Mouse (Mus musculus) thymus, adult 2 months (tissue): ENCODE measurements around the gene Piezo1.

Experiments
- CTCF ChIP-seq: fragments of 200-500 bp; IDR thresholded peaks from 2 replicates; pipeline ENCODE4 v1.5.1; 2012; ENCODE audit warnings: mild to moderate bottlenecking, control low read depth, low read length, moderate library complexity, borderline replicate concordance; ENCODE audit not compliant: control insufficient read depth, poor library complexity, insufficient read depth; ENCODE audit errors: extremely low read depth
- POLR2A ChIP-seq: fragments of 200-500 bp; IDR thresholded peaks from 2 replicates; pipeline ENCODE4 v1.6.1; 2012; ENCODE audit warnings: mild to moderate bottlenecking, low read length, control low read depth, moderate library complexity; ENCODE audit not compliant: control insufficient read depth, poor library complexity, insufficient read depth; ENCODE audit errors: extremely low read depth

- TF ChIP-seq POLR2A (peak; percentile 43), CTCF (no peak)
These were observed 90.3 kb downstream of the Piezo1 start, which contains the start of gene Snai3 for GRCm38 (mm10) chr8:122460524-122461472.
